Mouse (Mus musculus) forebrain, embryonic 10.5 days (tissue): ENCODE measurements around the gene Cenpn. TPM values are rescaled to one million over a fixed set of nuclear protein-coding genes. Genes with fewer than 3 reads are reported as not detected.
A peak's percentile ranks its signal among the peaks of the same experiment; 100 is the strongest.

Experiments
- DNase-seq: peaks from one replicate; pipeline ENCODE4 v3.0.0-alpha.2; 2017; ENCODE audit warnings: low spot score; ENCODE audit errors: extremely low spot score
- H3K27ac ChIP-seq: fragments of 300-500 bp; sonication (generic); 2 replicates; pipeline ENCODE4 v1.5.1; 2016; ENCODE audit warnings: mild to moderate bottlenecking
- H3K27me3 ChIP-seq: fragments of 300-500 bp; sonication (generic); 2 replicates; pipeline ENCODE4 v1.6.1; 2016; ENCODE audit warnings: mild to moderate bottlenecking; ENCODE audit not compliant: poor library complexity, severe bottlenecking
- H3K36me3 ChIP-seq: fragments of 300-500 bp; sonication (generic); replicated peaks from 2 replicates; pipeline ENCODE4 v1.6.1; 2016; ENCODE audit warnings: mild to moderate bottlenecking, moderate library complexity
- H3K4me1 ChIP-seq: fragments of 300-500 bp; sonication (generic); 2 replicates; pipeline ENCODE4 v1.6.1; 2016
- H3K4me3 ChIP-seq: fragments of 300-500 bp; sonication (generic); 2 replicates; pipeline ENCODE4 v1.5.1; 2016; ENCODE audit warnings: mild to moderate bottlenecking, moderate library complexity
- H3K9me3 ChIP-seq: fragments of 300-500 bp; sonication (generic); 2 replicates; pipeline ENCODE4 v1.6.1; 2016; ENCODE audit warnings: mild to moderate bottlenecking, moderate library complexity
- WGBS: fragments of 180-500 bp; shearing (Covaris S2); methylation state at CpG from one replicate; pipeline ENCODE4 v1.1.7; 2016; 5-methylcytosine and 5-hydroxymethylcytosine counted together
- polyA plus RNA-seq: library from polyadenylated mRNA; unstranded; fragments of >200 nt; fragmentation: Nextera tagmentation; extraction: Ambion mirVana; gene quantifications from 2 replicates; pipeline ENCODE4 v1.2.1, GENCODE M21; 2016

Gene Cenpn
- polyA plus RNA-seq = 69.5 and 71.7 TPM in 2 replicates

DNA sequence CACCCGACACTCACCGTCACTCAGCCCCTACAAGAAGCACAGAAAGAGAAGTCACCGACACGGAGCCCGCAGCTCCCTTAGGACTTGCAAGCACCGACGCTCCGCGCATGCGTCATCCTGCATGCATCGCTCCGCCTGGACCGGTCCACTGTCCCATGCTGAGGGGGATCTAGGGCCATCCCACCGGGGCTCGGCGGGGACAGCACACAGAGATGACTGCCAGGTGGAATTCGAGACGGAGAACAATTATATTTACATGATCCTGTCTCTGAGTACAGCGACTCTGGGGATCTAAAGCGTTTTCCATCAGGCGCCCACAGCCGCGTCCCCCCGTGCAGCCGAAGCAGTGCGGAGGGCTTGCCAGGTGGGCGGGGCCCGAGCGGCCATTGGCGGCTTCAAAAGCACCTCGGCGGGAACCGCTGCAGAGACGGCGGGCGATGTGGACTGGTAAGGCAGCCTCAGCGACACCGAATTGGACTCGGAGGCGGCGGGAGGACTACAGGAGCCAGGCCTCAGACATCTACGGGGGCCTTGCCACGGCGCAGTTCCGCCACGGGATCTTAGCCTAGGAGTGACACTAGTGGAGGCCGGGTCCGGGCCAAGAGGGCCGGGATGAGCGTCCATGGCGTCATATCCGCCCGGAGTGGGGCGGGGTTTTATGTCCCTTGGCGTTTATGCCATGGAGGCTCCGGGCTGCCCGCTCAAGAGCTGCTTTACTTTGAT lies at the start of gene Cenpn, which contains the start of gene Cmc2:
Cenpn (plus strand) TSS at position 394 of the 723 bp plus-strand sequence.
Cmc2 (minus strand) TSS at position 119 of the 723 bp plus-strand sequence.
- H3K4me1 ChIP-seq = peaks cover 23% of the 10 kb centered on the region
- no peaks in the 10 kb centered on the region for H3K27me3 ChIP-seq
- 0% methylated on average over 57 of the region's 57 CpGs for WGBS
- H3K27ac ChIP-seq = peak within 1 kb of the TSS; percentile 95
- H3K36me3 ChIP-seq = peaks cover 35% of the 10 kb centered on the region
- H3K9me3 ChIP-seq = no peaks in the 10 kb centered on the region
- H3K4me3 ChIP-seq = peak within 1 kb of the TSS; percentile 64
- DNase-seq = peak; percentile 92

DNA sequence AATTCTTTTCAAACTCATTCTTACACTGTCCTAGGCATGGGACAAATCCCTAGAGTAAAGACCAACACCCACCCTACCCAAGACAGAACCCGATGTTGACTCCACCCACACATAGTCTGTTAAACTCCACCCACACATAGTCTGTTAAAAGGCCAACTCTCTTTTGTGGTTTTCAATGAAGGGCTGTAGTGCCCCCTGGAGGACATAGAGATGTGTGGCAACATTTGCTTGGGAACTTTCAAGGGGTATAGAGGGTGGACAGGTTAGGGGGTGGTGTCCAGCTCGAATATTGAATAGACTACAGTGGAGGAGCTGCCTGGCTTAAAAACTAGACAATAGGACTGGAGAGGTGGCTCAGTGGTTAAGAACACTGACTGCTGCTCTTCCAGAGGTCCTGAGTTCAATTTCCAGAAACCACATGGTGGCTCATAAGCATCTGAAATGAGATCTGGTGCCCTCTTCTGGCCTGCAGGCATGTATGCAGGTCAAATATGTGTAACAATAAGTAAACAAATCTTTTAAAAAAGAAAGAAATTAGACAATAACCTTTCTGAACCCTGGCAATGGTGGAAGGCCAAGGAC lies 48.7 kb upstream of the Cenpn start:
- WGBS = 84% methylated on average over 2 of the region's 2 CpGs
- no peaks in the 10 kb centered on the region for H3K36me3 ChIP-seq
- H3K27me3 ChIP-seq = no peaks in the 10 kb centered on the region
- no peak overlapping the region for H3K27ac ChIP-seq
- 0 out of 2 replicates have a peak, but pooled peaks cover 2% of the 10 kb centered on the region for H3K4me1 ChIP-seq
- DNase-seq = no peak
- H3K4me3 ChIP-seq = no peak overlapping the region
- H3K9me3 ChIP-seq = peaks cover 4% of the 10 kb centered on the region; the same call in 1 of the 2 replicates

DNA sequence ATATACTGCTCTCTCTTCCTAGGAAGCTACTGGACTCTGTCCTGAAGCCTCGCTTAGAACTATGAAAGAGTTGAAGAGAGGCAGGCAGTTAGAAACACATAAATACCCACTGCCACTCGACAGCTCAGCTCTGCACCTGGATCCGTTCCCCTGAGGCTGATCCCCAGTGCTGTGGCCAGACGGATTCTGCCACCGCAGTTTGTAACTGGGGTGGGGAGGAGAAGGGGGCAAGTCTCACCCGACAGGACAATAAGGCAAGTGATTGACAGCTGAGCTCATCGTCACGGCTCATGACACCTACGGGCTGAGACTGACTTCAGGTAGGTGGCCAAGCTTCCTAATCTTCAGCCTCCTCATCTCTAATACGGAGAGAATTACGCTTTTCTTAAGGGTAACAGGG lies 47.9 kb upstream of the Cenpn start:
- peaks cover 4% of the 10 kb centered on the region; the same call in 1 of the 2 replicates for H3K9me3 ChIP-seq
- H3K36me3 ChIP-seq = no peaks in the 10 kb centered on the region
- 0 out of 2 replicates have a peak, but pooled peaks cover 1% of the 10 kb centered on the region for H3K4me1 ChIP-seq
- no peak overlapping the region for H3K4me3 ChIP-seq
- no peak for DNase-seq
- 84% methylated on average over 11 of the region's 11 CpGs for WGBS
- H3K27ac ChIP-seq = no peak overlapping the region
- no peaks in the 10 kb centered on the region for H3K27me3 ChIP-seq

DNA sequence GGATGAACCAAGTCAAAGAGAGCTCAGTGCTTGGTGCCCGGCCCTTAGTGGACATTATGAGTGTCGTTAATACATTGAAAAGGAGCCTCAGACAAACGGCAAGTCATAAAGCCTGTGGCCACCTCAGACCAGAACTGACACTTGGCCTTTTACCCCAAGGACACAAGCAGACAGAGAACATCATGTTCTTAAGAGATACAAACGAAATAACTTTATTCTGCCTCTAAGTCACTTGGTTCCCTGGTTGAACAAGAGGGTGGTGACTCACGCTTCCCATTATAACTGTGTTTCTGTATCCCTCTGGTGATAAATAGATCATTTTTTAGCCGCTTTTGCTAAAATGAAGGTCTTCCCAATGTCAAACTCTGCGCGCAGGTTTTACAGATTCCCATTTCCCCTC lies 47.5 kb upstream of the Cenpn start:
- DNase-seq = no peak
- WGBS = 89% methylated on average over 8 of the region's 8 CpGs
- Histone ChIP-seq H3K27ac (no peak overlapping the region), H3K36me3 (no peaks in the 10 kb centered on the region), H3K27me3 (no peaks in the 10 kb centered on the region), H3K9me3 (peaks cover 4% of the 10 kb centered on the region; the same call in 1 of the 2 replicates), H3K4me3 (no peak overlapping the region), H3K4me1 (no peaks in the 10 kb centered on the region)

DNA sequence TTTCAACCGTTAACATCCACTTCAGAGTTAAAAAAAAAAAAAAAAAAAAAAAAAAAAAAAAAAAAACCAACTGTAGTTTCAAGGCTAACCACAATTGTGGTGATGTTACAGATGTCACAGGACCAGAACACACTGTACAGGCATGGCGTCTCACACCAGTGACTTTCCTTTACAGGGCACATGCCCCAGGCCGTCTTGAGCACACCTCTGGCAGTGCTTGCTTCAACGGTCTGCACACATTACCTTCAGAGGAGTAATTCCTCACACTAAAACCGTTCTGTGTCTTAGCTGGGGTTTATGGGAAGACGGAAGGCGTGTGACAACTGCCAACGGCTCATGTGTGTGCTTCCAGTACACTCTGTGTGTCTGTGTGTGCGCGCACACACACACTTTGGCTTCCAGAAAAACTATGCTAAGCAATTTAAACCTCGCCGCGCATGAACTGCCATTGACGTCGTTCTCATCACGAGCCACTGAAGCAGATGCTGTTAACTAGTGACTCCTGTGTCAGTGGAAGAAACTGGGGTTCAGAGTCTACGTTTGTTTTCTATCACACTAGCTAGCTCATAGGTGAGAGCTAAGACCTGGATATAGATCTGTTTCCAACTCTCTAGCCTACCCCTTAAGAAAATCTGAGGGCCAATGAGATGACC lies 45.6 kb upstream of the Cenpn start:
- Histone ChIP-seq H3K9me3 (peaks cover 4% of the 10 kb centered on the region; the same call in 1 of the 2 replicates), H3K4me1 (no peaks in the 10 kb centered on the region), H3K4me3 (no peak overlapping the region), H3K36me3 (no peaks in the 10 kb centered on the region), H3K27me3 (no peaks in the 10 kb centered on the region), H3K27ac (no peak overlapping the region)
- 88% methylated on average over 17 of the region's 17 CpGs for WGBS
- no peak for DNase-seq

DNA sequence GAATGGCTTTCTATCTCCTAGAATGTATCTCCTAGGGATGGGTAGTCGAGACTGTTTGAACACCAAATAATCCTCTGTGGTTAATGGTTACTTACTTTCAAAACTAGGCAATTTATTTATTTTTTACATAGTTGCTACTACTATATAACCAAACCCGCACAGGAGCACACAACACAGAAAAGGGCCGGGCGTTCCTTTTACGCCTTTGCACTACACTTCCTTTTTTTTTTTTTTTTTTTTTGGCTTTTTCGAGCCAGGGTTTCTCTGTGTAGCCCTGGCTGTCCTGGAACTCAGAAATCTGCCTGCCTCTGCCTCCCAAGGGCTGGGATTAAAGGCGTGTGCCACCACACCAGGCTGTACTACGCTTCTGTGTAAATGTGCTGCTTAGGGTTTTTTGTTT lies 40.1 kb upstream of the Cenpn start:
- WGBS = 93% methylated on average over 8 of the region's 8 CpGs
- H3K27me3 ChIP-seq = no peaks in the 10 kb centered on the region
- H3K9me3 ChIP-seq = peaks cover 8% of the 10 kb centered on the region; the same call in 1 of the 2 replicates
- H3K36me3 ChIP-seq = peaks cover 10% of the 10 kb centered on the region
- H3K4me3 ChIP-seq = no peak overlapping the region
- H3K27ac ChIP-seq = no peak overlapping the region
- no peak for DNase-seq
- no peaks in the 10 kb centered on the region for H3K4me1 ChIP-seq

DNA sequence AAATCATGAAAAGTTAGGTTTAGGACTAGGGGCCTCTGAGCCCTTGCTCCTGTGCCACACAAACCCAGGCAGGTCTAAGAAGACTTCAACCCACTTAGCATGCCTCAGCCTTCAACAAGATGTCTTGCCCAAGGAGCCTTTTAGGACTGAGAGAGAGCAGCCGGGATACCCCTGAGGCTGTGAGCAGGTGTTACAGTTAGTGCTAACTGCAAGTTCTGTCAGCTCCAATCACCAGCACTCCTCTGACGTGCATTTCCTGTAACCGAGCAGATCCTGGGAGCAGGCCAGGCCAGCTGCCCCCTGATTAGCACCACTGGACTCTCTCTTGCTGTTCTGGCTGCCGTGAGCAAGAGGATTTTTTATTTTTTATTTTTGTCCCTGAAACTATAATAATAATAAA lies 33.7 kb upstream of the Cenpn start:
- DNase-seq = no peak
- peaks cover 61% of the 10 kb centered on the region for H3K36me3 ChIP-seq

DNA sequence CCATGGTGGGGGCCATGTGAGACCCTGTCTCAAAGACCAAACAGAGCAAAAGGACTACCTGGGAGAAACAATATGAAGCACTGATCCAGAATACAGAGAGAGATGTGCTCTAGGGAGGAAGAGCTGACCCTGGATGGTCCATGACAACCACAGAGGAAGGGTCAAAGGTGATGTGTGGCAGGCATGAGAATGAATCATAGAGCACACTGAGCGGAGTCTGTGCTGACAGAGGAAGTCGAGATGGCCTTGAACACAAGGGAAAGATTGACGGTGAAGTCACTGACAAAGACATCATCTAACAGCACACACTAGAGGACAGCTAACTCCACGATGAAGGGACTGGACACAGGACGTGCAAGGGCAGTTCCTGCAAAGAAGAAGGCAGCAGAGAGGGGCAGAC lies 30.1 kb upstream of the Cenpn start:
- Histone ChIP-seq H3K36me3 (peaks cover 64% of the 10 kb centered on the region), H3K27ac (no peak overlapping the region), H3K9me3 (peaks cover 8% of the 10 kb centered on the region; the same call in 1 of the 2 replicates), H3K27me3 (no peaks in the 10 kb centered on the region), H3K4me3 (no peak overlapping the region), H3K4me1 (no peaks in the 10 kb centered on the region)
- WGBS = 94% methylated on average over 5 of the region's 5 CpGs
- no peak for DNase-seq

More for the DNA sequence above, 33.7 kb upstream of the Cenpn start:
- H3K27ac ChIP-seq = no peak overlapping the region
- WGBS = 89% methylated on average over 4 of the region's 4 CpGs
- peaks cover 4% of the 10 kb centered on the region; the same call in 1 of the 2 replicates for H3K9me3 ChIP-seq
- H3K4me1 ChIP-seq = no peaks in the 10 kb centered on the region
- no peak overlapping the region for H3K4me3 ChIP-seq
- no peaks in the 10 kb centered on the region for H3K27me3 ChIP-seq

DNA sequence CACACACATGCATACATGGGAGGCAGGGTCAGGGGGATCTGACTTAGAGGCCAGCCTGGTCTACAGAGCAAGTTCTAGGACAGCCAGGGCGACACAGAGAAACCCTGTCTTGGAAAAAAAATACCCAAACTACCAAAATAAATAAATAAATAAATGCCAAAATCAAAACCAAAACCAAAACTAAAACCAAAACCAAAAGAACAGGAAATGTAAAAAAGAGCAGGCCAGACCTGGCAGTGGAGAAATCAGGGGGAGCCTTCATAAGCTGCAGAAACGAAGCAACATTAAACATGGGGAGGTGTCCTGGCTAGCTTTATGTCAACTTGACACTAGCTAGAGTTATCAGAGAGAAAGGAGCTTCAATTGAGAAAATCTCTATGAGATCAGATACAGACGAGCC lies 29.4 kb upstream of the Cenpn start:
- no peaks in the 10 kb centered on the region for H3K4me1 ChIP-seq
- peaks cover 57% of the 10 kb centered on the region for H3K36me3 ChIP-seq
- H3K9me3 ChIP-seq = peaks cover 8% of the 10 kb centered on the region; the same call in 1 of the 2 replicates
- WGBS = 90% methylated on average over 3 of the region's 3 CpGs
- no peaks in the 10 kb centered on the region for H3K27me3 ChIP-seq
- no peak for DNase-seq
- no peak overlapping the region for H3K4me3 ChIP-seq
- H3K27ac ChIP-seq = no peak overlapping the region

DNA sequence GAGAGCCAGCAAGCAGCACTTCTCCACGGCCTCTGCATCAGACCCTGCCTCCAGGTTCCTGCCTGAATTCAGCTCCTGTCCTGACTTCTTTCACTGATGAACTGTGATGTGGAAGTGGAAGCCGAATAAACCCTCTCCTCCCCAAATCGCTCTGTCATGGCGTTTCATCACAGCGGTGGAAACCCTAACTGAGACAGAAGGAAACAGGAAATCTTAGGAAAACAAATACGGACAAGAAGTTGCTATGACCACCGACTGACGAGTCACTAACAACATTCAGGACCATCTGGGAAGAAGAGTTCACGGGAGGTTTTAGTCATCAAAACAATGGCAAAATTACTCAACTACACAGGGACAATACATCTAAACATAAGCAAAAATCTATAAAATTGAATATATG lies 28.9 kb upstream of the Cenpn start:
- Histone ChIP-seq H3K4me1 (no peaks in the 10 kb centered on the region), H3K36me3 (peaks cover 52% of the 10 kb centered on the region), H3K4me3 (no peak overlapping the region), H3K27ac (no peak overlapping the region), H3K9me3 (peaks cover 8% of the 10 kb centered on the region; the same call in 1 of the 2 replicates), H3K27me3 (no peaks in the 10 kb centered on the region)
- WGBS = 88% methylated on average over 9 of the region's 9 CpGs
- no peak for DNase-seq

DNA sequence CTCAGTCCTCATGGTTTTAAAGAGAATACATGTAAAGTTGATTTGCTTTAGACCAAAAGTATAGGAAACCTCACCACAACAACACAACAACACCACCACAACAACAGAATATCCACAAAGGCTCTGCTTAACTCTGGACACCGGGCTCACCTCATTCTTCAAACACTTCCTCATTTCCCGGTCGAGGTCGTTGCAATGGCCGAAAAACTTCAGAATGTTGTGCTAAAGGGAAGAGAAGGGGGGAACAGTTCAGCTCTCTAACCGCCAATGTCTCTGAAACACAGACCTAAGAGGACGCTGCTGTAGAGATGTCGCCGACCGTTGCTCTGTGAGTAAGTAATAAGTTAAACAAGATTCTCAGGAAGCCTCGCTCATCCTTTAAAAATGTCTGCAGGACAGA lies 27.6 kb upstream of the Cenpn start:
- no peaks in the 10 kb centered on the region for H3K27me3 ChIP-seq
- peaks cover 8% of the 10 kb centered on the region; the same call in 1 of the 2 replicates for H3K9me3 ChIP-seq
- no peak overlapping the region for H3K4me3 ChIP-seq
- no peaks in the 10 kb centered on the region for H3K4me1 ChIP-seq
- no peak overlapping the region for H3K27ac ChIP-seq
- WGBS = 95% methylated on average over 11 of the region's 11 CpGs
- H3K36me3 ChIP-seq = peaks cover 39% of the 10 kb centered on the region
- DNase-seq = no peak

DNA sequence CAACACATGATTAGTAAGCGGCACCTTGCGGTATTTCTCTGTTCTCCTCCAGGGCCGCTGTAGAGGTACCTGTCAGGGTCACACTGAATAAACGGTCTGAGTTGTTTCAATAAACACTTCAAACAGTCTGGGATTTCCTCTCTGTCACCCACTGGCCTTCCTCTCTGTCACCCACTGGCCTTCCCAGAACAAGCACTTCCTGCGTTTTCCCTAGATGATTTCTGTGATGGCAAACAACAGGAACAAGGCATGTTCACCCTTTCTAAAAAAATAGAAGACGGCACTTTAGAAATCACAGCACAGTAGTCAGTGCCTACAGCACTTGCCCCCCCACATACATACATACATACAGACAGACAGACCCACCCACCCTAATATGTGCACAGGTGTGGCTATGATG lies 26.0 kb upstream of the Cenpn start:
- peaks cover 8% of the 10 kb centered on the region; the same call in 1 of the 2 replicates for H3K9me3 ChIP-seq
- no peaks in the 10 kb centered on the region for H3K4me1 ChIP-seq
- no peak overlapping the region for H3K27ac ChIP-seq
- H3K27me3 ChIP-seq = no peaks in the 10 kb centered on the region
- H3K4me3 ChIP-seq = no peak overlapping the region
- DNase-seq = no peak
- peaks cover 27% of the 10 kb centered on the region for H3K36me3 ChIP-seq
- 95% methylated on average over 6 of the region's 6 CpGs for WGBS
